Mouse (Mus musculus): ENCODE data around the gene Sun5. TPM values are rescaled to one million over a fixed set of nuclear protein-coding genes. Genes with fewer than 3 reads are reported as not detected.

The Sun5 gene
- total RNA-seq, 2 experiments from 2014 or later, result not detected

DNA sequence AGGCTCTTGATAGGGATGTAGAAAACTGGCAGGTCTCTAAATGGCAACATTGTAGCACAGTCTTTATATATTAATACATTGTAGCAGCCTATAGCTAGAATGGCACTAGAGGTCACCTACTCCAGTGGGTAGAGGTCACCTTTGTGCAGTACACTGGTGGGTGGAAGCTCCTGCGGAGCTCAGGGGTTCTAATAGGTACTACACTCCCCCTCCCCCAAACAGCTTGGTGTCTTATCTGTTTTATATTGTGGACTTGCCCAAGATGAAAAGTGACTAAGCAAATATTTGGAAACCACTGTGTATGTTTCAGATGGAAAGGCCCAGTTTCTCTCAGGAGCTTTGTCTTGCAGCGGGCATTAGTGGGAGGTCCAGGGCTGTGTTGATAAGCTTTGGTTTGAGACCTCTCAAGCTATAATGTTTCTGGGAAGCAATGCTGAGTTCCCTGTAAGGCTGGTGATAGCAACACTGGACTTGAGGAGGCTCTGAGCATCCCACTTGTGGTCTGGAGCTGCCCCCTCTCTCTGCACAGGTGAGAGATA lies 48.8 kb downstream of the Sun5 start:
- intact Hi-C loops (cut with DNase I), result no loop called here
- no peak for DNase-seq

DNA sequence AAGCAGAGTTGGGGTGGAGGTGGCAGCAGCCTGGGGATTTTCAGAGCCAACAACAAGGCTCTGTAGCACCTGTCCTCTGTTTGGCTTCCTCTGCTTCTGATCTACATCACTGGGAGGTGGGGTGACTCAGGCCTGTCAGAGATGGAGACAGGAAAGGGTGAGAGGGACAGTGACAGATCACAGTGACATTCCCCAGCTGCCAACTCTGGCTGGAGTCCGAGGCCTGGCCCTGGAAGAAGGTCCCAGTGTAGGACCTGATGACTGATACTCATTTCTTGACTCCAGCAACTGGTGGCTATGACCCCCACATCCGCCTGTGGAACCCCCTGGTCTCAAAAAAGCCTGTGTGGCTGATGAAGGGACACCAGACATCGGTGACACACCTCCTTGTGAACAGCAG lies 61.0 kb downstream of the Sun5 start:
- DNase-seq, result no peak
- intact Hi-C loops (cut with DNase I), result loop anchor here (5.0 kb wide), 1 partner anchor 42 kb away; no protein-coding TSS in a partner anchor

DNA sequence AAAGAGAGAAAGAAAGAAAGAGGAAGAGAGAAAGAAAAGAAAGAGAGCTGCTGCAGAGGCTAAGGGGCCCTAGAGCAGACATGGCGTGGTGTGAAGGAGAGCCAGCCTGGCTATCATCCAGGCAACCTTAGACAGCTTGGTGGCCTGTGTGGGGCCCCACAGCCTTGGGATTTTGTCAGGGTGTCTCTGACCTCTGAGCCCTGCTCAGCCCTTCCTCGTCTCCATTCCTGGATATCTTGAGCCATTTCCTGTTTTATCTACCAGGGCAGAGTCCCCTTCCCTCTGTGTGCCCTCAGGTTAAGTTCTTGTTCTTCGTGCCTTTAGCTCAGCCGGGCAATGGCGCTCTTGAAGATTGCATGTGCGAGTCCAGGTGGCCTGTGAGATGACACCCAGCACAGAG lies 62.0 kb downstream of the Sun5 start:
- DNase-seq, result no peak
- intact Hi-C loops (cut with DNase I), result loop anchor here (5.0 kb wide), 1 partner anchor 43 kb away; no protein-coding TSS in a partner anchor

DNA sequence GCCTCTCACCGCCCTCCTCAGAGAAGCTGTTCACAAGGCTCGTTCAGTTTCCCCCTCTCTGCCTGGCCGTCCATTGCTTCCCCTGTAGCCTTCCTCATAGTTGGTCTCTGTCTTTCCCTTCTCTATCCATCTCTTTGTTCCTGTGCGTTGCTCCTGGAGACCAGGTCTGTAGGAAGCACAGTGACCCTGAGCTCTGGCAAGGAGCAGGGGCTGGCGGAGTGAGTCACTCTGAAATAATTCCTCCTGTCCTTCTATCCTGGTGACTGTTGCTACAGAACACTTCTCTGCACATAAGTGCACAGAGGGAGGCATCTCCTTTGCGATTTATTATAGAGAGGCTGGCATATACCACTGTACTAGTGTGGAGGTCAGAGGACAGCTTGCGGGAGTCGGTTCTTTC lies 62.7 kb downstream of the Sun5 start:
- no peak for DNase-seq
- intact Hi-C loops (cut with DNase I), result loop anchor here (5.0 kb wide), 1 partner anchor 44 kb away; no protein-coding TSS in a partner anchor

DNA sequence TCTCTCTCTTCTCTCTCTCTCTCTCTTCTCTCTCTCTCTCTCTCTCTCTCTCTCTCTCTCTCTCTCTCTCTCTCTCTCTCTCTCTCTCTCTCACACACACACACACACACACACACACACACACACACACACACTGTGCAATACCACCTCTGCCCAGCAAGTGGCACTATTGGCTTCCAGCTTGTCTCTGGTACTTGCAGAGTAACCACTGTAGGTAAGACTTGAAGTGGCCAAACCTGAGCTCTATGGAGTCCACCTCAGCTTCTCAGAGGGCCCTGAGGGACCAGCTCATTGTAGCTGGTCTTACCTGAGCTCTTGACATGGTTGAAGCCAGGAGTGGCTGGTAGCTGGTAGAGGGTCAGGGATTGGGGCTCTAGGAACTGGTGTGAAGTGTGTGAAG lies 63.4 kb downstream of the Sun5 start:
- intact Hi-C loops (cut with DNase I), result loop anchor here (1.0 to 5.0 kb wide), 2 partner anchors 45 to 123 kb away; no protein-coding TSS in a partner anchor

More for the DNA sequence above, 63.4 kb downstream of the Sun5 start:
- peak; percentile 47 to 59 for DNase-seq

Other genes starting within 250 kb of the Sun5 start
- gene Commd7, start 238.3 kb downstream of the Sun5 start, total RNA-seq (2021), result 10 to 100 TPM; 11.0 to 12.2 TPM
- gene Dnmt3b, start 221.6 kb downstream of the Sun5 start, total RNA-seq (2021), result 1 to 10 TPM; 1.1 to 1.2 TPM
- not detected for gene Dnmt3c, start 174.4 kb downstream of the Sun5 start, total RNA-seq (2021)
- 10 to 100 TPM; 51.4 to 57.7 TPM for gene Mapre1, start 129.8 kb downstream of the Sun5 start, total RNA-seq (2021)
- gene Efcab8, start 91.2 kb downstream of the Sun5 start, total RNA-seq (2021), result not detected
- gene Bpifb2, start 4.0 kb upstream of the Sun5 start, total RNA-seq (2021), result not detected
- not detected for gene Bpifb6, start 29.3 kb upstream of the Sun5 start, total RNA-seq (2021)
- gene Bpifb3, start 47.1 kb upstream of the Sun5 start, total RNA-seq (2021), result not detected
- gene Bpifb4, start 67.1 kb upstream of the Sun5 start, total RNA-seq (2021), result not detected
- not detected for gene Bpifa6, start 103.9 kb upstream of the Sun5 start, total RNA-seq (2021)
- gene Bpifa2, start 137.2 kb upstream of the Sun5 start, total RNA-seq (2021), result not detected

Measured in heart, postnatal 36 days (tissue).